Mouse (Mus musculus) urinary bladder, postnatal 25 days (tissue): ENCODE data around the gene 1110008P14Rik.
"Not testable (repeated sequence)": the region's sequence is repeated elsewhere in the genome, so short reads cannot be mapped to it uniquely, and the experiment has no call there.

ENCODE experiments used
- DNase-seq: peaks from one replicate; pipeline ENCODE4 v3.0.0; 2022; ENCODE audit warnings: low spot score

The 1110008P14Rik gene

GRCm38 (mm10) chr2:32363376-32364106, 18.2 kb downstream of the 1110008P14Rik start:
- DNase-seq = no peak

DNA sequence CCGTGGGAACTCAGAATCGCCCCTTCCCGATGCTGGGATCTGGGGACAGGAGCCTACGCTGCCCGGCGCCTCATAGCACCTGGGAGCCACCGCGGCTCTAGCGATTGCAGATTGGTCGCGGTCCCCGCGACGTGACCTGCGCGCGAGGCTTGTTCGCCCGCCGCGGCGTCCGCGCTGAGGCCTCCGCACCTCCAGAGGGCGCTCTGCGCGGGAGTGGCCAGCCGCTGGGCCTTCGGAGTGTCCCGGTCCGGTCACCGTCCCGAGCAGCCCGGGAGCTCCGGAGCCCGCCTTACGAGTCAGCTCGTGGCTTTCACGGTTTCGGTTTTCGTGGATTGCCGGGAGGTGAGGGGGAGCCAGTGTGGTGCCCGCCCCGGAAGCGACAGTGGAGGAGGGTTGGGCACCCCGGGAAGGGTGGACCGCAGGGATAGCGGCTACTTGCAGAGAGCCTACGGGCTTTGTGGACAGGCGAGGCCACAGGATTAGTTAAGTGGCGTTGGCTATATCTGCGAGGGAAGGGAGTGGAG, 18.9 kb downstream of the 1110008P14Rik start:
- peak; percentile 91 for DNase-seq

DNA sequence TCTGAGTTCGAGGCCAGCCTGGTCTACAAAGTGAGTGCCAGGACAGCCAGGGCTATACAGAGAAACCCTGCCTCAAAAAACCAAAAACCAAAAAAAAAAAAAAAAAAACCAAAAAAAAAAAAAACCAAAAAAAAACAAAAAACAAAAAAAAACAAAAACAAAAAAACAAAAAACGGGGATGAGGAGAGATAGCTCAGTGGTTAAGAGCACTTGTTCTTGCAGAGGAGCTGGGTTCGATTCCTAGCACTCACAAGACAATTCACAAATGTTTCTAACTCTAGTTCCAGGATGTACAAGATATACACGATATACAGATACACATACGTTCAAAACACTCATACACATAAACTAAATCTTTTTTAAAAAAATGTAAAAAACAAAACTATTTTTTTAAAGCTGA, 19.5 kb downstream of the 1110008P14Rik start:
- DNase-seq = not testable (repeated sequence)

DNA sequence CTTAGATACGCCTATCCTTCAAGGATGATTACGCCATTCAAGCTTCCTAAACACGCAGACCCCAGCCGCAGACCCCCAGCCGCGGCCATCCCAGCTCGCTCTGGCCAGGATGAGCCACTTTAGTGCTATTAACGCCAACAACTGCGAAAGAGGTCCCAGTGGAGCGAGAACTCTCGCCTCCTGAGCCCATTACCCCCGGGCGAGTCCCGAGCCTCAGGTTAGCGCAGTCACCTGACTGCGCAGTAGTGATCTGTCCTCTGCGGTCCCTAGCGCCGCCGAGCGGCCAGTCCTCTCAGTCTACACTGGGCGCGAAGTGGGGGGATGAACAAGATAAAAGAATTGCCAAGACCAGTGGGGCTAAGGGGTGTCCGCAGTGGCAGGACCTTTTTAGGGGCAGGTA, 20.3 kb downstream of the 1110008P14Rik start:
- DNase-seq = peak; percentile 63

DNA sequence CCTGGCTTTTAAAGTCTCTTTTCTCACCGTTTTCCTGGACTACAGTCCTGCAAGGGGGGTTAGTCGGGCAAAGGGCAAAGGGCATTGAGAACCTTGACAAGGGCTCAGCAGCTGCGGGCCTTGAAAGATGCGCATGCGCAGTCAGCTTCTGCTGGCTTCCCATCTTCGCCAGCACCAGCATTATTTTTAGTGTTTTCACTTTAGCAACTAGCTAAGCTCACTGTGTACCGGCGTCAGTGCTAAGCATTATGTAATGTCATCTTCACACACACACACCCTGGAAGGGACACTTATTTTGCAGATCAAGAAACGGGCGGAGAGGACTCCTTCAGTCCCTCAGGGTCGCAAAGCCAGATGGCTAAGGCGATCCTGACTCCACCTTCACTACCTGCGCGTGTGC, 21.0 kb downstream of the 1110008P14Rik start:
- peak; percentile 58 for DNase-seq

DNA sequence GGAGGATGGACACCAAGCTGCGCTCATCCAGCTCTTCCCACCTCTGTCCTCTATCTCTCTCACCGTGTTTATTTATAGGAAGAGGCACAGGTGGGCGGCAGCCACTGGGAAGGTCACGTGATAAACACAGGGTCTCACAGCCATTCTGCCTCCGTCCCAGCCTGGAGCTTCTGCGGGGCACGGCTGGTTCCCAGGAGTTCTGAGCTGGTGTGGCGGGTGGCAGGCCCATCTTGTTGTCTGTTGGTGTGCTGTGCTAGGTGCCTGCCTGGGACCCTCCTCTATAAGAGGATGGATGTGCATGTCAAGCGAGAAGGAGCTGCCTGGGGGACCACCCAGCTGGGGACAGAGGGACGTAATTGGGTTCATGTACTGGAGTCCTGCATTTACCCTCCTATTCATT, 23.4 kb downstream of the 1110008P14Rik start:
- no peak for DNase-seq

DNA sequence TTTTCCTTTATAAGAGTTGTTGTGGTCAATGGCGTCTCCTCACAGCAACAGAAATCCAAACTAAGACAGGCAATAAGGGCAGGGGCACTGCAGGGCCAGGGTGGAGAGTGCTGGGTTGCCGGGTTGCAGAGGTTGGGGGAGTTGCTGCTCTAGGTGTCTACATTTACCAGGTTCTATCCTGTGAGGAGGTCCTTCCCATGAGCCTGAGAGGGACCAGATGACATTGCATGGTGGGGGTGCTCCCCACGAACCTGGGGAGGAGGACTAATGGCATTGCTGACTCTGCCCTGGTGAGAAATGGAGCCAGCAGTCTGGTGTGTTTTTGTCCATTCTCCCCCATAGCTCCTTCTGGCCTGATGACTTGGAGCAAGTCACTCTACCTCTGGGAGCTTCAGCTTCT, 24.0 kb downstream of the 1110008P14Rik start:
- DNase-seq = no peak

DNA sequence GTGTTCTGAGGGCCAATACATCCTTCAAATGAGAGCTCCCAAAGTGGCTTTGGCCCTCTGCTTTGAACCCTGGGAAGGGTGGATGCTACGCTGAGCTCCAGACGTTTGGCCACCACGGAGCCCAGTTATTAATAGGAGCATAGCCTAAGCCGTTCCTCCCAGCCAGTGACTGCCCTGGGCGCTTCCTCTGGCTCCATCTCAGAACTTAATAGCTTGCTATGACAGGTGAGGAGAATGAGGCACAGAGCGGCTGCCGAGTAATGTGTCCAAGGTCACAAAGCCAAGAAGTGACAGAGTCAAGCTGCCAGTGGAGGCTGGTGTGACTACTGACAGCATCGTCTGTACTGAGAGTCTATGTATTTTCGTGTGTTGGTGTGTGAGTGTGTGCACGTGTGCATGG, 25.5 kb downstream of the 1110008P14Rik start:
- DNase-seq = no peak

- no peak for DNase-seq
These were observed 27.3 kb downstream of the 1110008P14Rik start for GRCm38 (mm10) chr2:32354336-32354895.

GRCm38 (mm10) chr2:32353836-32354235, 27.9 kb downstream of the 1110008P14Rik start:
- no peak for DNase-seq

DNA sequence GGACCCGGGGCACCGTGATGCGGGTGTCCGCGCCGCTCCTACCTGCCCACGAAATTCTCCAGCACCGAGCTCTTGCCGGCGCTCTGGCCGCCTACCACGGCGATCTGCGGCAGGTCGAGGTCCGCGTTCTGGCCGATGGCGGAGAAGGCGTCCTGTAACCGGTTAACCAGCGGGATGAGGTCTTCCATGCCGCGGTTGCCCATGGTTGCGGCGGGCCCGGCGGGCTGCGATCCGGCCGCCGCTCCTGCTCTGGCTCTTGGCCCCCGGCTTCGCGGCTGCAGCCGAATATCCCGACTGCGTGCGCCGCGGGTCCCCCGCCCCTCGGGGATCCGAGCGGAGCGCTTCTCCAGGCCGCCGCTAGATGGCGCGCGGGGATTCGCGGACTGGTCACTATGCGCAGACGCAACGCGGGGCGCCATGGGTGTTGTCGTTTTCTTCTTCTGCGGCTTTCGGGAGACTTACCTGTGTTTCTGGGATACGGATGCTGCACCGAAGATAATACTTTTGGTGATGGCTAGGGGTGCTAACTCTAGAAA, 28.7 kb downstream of the 1110008P14Rik start, which contains the start of gene Dnm1:
TSS of gene Dnm1 (minus strand) at position 332 of the 536 bp plus-strand sequence.
- peak; percentile 96 for DNase-seq

DNA sequence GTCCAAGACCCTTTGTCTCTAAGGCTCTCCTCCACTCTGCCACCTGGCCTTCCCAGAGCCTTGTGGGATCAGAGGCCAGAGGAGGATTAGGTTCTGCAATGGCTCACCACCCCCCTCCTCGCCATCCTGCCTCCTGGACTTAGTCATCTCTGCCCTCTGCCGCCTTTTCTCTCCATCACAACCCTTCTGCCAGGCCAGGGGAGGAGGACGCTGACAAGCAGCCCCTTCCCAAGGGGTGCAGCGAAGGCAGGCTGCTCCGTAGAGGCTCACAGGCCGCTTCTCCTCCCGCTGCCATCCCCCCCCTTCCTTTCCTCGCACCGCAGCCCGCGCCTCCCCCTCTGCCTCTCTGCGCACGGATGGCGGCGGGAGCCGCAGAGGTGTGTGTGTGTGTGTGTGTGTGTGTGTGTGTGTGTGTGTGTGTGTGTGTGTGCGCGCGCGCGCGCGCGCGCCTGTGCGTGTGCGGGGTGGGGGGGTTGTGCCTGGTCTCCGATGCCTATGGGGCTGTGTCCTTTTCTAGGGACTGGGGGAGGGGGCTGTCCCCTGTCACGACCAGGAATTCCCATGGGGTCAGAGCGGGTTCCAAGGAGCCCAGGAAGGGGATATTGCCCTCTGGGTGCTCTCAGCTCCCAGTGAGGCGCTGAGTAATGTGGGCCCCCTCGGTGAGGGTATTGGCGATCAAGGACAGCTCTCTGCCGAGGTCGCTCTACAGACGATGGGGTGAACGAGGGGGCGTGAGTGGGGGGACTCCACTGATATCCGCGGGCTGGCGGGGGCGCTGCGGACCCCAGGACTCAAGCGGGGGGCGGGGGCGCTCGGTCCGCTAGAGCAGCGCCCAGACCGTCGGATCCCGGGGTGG, 29.4 kb downstream of the 1110008P14Rik start, which contains the start of gene Ciz1:
TSS of gene Ciz1 (plus strand) at position 177 of the 856 bp plus-strand sequence.
- no peak for DNase-seq

DNA sequence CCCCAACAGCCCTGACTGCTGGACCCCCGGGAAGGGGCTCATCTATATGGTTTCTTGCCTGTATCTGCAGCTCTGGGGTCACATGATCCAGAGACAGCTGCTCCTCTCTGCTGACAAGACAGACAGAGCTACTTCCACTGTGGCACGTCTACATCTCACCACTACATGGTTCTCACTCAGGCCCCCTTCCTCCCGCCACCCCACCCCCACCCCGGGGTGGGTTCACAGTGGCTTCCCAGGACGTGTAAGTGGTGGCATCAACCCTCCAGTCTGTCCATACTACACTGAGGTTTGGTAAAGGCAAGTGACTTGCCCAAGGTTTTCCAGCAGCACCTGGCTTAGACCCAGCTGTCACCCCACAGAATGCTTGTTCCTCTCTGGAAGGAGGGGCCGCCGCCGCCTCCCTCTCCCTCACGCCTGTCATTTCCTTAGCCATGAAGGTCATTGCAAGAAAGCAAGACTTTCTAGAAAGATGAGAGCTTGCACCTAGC, 30.2 kb downstream of the 1110008P14Rik start:
- no peak for DNase-seq

DNA sequence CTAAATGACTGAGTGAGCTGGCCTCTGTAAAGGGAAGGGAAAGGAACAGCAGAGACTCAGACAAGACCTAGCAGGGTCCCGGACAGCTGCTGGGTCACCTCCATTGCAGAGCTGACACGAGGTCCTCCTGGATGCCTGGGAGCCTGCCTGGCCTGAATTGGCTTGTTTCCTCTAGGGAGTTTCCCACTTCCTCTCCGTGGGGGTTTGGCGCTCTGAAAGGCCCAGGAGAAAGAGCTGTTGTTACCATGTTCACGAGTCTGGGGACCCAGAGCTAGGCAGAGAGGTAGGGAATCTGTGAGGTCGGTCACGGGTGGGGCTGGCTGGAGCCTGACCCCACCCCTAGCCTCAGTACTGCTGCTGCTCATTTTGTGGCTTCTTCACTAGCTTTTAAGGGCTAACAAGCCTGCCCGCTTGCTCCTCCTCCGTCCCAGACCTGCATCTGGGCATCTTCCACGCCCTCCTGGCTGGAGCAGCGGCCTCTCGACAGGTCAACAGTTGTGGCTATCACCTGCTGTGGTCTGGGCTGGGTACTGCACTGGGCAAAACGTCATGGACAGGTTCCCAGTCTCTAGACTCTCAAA, 31.2 kb downstream of the 1110008P14Rik start:
- DNase-seq = no peak

GRCm38 (mm10) chr2:32349625-32350255, 32.0 kb downstream of the 1110008P14Rik start:
- no peak for DNase-seq

- DNase-seq = no peak
These were observed 33.4 kb downstream of the 1110008P14Rik start for GRCm38 (mm10) chr2:32348311-32348710.

DNA sequence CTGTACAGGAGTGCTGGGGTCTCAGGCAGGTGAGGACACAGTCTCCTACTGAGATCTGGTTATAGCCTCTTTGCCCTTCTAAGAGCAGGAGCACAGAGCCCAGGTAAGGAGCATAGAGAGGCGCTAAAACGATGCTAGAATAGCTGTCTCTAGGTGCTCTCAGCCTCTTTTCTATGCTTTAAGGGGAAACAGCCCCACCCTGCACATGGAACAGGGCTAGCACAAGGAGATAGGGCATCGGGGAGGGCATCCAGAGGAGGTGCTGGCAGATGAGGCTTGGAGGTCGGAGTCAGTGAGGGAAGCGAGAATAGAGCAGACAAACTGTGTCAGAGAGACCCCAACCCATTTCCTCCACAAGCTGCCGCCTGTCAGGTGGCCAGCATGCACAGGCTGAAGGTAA, 34.7 kb downstream of the 1110008P14Rik start:
- DNase-seq = no peak

GRCm38 (mm10) chr2:32344598-32345321, 37.0 kb downstream of the 1110008P14Rik start:
- no peak for DNase-seq

DNA sequence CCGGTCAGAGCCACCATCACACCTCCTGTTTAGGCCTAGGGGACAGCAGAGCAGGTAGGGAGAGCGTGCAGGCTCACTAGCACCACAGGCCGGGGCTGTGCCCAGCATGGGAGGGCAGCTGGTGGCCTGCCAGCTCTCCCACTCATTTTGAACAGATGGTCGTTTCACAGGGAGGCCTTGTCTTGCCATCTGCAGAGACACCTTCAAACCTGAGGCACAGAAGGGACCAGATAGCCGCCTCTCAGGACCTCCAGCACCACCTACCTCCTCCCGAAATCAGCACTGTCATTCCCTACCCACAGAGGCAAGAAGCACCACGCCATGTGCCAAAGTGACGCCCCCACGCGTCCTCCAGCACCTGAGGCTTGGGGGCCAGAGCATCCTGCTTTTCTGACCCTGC, 37.7 kb downstream of the 1110008P14Rik start:
- DNase-seq = no peak

DNA sequence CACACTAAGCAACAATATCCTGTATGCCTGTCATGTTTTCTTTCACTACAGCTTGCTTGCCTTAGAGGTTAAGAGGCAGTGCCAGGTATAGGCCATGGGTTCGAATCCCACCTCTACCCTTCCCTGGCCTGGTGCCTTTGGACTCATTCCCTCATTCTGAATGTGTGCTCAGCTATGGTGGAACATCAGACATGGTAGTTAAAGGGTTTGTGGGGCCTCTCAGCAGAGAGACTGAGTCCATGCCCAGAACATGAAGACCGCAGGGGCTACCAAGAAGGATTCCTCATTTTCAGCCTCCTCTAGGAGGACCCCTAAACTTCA, 38.4 kb downstream of the 1110008P14Rik start:
- no peak for DNase-seq
